Mouse (Mus musculus): ENCODE measurements around the gene Brdt. TPM values are rescaled to one million over a fixed set of nuclear protein-coding genes. Genes with fewer than 3 reads are reported as not detected.

Brdt gene
- polyA plus RNA-seq (2015; fragmentation: Nextera tagmentation; extraction: Ambion mirVana): 4.2 TPM in 2 replicates

- WGBS: 90% methylated on average over 30 of the region's 30 CpGs
- Histone ChIP-seq H3K27me3 (replicated peaks; ENCODE audit: control insufficient read depth, insufficient read depth, low read length) (no peaks in the 10 kb centered on the region), H3K9ac (ENCODE audit: low read depth, low read length) (no peak within 1 kb of the TSS), H3K27ac (ENCODE audit: low read depth, low read length) (no peak within 1 kb of the TSS), H3K4me2 (ENCODE audit: low read length) (no peak within 1 kb of the TSS), H3K36me3 (ENCODE audit: control insufficient read depth, insufficient read depth, low read length) (no peaks in the 10 kb centered on the region), H3K4me3 (ENCODE audit: low read length) (no peak within 1 kb of the TSS), H3K4me1 (ENCODE audit: control insufficient read depth, insufficient read depth, low read depth, low read length) (no peaks in the 10 kb centered on the region), H3K9me3 (ENCODE audit: control insufficient read depth, low read length) (peaks cover 4% of the 10 kb centered on the region)
- ATAC-seq: no peak
These were observed at the start of gene Brdt for GRCm38 (mm10) chr5:107330916-107331421. Gene Brdt, plus strand, starts transcription at chr5:107331159.

DNA sequence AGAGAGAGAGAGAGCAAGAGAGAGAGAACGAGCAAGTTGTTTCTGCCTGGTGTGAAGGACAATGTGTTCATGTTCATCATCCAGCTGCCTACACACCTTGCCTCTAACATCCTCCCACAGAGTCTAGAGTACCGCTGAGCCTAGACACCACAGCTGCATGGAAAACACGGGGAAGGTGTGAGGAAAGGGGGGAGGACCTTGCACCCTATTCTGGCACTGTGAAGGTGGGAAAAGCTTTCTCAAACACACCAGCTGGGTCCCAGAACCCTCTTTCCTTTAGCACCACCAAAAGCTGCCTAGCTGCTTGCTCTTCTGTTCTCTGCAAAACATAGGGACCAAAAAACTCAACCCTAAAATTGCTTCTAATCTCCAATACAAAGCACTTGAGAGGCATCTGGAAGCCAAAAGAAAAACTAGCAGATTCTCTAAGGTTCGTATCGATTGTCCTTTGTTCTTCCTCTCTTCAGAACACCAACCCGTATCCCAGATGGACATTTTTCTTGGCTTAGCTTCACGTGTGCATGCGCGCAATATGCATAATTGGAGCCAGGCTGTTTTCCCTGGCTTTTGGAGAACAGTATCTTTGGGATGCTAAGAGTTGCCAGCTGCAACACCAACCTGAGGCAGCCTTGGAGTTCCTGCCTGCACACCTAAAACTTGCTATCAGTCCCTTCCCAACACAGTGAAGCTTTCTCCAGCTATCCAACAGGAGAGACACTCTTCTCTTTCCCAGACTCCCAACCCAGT, 48.2 kb upstream of the Brdt start:
- no peak for ATAC-seq
- WGBS: 64% methylated on average over 9 of the region's 9 CpGs
- no peak overlapping the region for H3K9ac ChIP-seq (ENCODE audit: low read depth, low read length)
- H3K4me3 ChIP-seq (ENCODE audit: low read length): no peak overlapping the region
- H3K27ac ChIP-seq (ENCODE audit: low read depth, low read length): no peak overlapping the region
- peaks cover 2% of the 10 kb centered on the region for H3K27me3 ChIP-seq (replicated peaks; ENCODE audit: control insufficient read depth, insufficient read depth, low read length)
- H3K4me2 ChIP-seq (ENCODE audit: low read length): no peak overlapping the region
- H3K9me3 ChIP-seq (ENCODE audit: control insufficient read depth, low read length): peaks cover 4% of the 10 kb centered on the region; the same call in 1 of the 2 replicates
- no peaks in the 10 kb centered on the region for H3K4me1 ChIP-seq (ENCODE audit: control insufficient read depth, insufficient read depth, low read depth, low read length)
- no peaks in the 10 kb centered on the region for H3K36me3 ChIP-seq (ENCODE audit: control insufficient read depth, insufficient read depth, low read length)

DNA sequence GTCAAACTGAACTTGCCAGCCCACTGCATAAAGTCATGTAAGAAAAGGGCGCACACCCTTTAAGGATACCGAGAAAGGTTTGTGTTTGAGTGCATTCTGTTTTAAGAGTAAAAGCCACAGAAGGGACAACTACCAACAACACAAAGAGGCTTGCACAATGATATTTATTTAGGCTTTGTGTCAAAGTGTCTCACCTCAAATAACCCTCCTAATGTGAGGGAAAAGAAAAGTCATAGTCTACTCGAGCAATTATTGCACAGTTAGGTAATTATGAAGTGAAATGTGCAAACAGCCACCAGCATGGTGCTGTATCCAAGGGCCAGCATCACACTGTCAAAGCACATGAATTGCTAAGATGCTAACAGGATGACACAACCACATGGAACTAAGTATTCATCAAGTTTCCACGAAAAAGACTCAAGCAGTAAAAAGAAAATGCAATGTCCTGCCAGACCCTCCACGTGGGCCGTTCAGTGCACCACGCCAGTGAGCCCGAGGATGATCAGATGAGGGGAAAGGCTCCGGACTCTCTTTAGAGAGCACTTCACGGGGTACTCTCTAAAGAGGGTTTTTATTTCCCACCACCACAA, 46.9 kb upstream of the Brdt start:
- H3K9me3 ChIP-seq (ENCODE audit: control insufficient read depth, low read length): peaks cover 4% of the 10 kb centered on the region; the same call in 1 of the 2 replicates
- H3K36me3 ChIP-seq (ENCODE audit: control insufficient read depth, insufficient read depth, low read length): no peaks in the 10 kb centered on the region
- H3K9ac ChIP-seq (ENCODE audit: low read depth, low read length): no peak overlapping the region
- H3K27me3 ChIP-seq (replicated peaks; ENCODE audit: control insufficient read depth, insufficient read depth, low read length): peaks cover 2% of the 10 kb centered on the region
- H3K4me2 ChIP-seq (ENCODE audit: low read length): no peak overlapping the region
- 72% methylated on average over 10 of the region's 10 CpGs for WGBS
- 0 out of 2 replicates have a peak, but pooled peaks cover 3% of the 10 kb centered on the region for H3K4me1 ChIP-seq (ENCODE audit: control insufficient read depth, insufficient read depth, low read depth, low read length)
- H3K27ac ChIP-seq (ENCODE audit: low read depth, low read length): no peak overlapping the region
- H3K4me3 ChIP-seq (ENCODE audit: low read length): no peak overlapping the region
- ATAC-seq: no peak

GRCm38 (mm10) chr5:107285563-107285962, 45.4 kb upstream of the Brdt start:
- H3K27ac ChIP-seq (ENCODE audit: low read depth, low read length): no peak overlapping the region
- H3K9ac ChIP-seq (ENCODE audit: low read depth, low read length): no peak overlapping the region
- peaks cover 3% of the 10 kb centered on the region; the same call in 1 of the 2 replicates for H3K4me1 ChIP-seq (ENCODE audit: control insufficient read depth, insufficient read depth, low read depth, low read length)
- 88% methylated on average over 6 of the region's 6 CpGs for WGBS
- no peak overlapping the region for H3K4me2 ChIP-seq (ENCODE audit: low read length)
- no peaks in the 10 kb centered on the region for H3K36me3 ChIP-seq (ENCODE audit: control insufficient read depth, insufficient read depth, low read length)
- no peak overlapping the region for H3K4me3 ChIP-seq (ENCODE audit: low read length)
- no peaks in the 10 kb centered on the region for H3K9me3 ChIP-seq (ENCODE audit: control insufficient read depth, low read length)
- no peak for ATAC-seq
- H3K27me3 ChIP-seq (replicated peaks; ENCODE audit: control insufficient read depth, insufficient read depth, low read length): peaks cover 2% of the 10 kb centered on the region

- no peak for ATAC-seq
- Histone ChIP-seq H3K9me3 (ENCODE audit: control insufficient read depth, low read length) (no peaks in the 10 kb centered on the region), H3K36me3 (ENCODE audit: control insufficient read depth, insufficient read depth, low read length) (no peaks in the 10 kb centered on the region), H3K27me3 (replicated peaks; ENCODE audit: control insufficient read depth, insufficient read depth, low read length) (no peaks in the 10 kb centered on the region; the same call in 1 of the 2 replicates), H3K9ac (ENCODE audit: low read depth, low read length) (no peak overlapping the region), H3K4me3 (ENCODE audit: low read length) (no peak overlapping the region), H3K27ac (ENCODE audit: low read depth, low read length) (no peak overlapping the region), H3K4me2 (ENCODE audit: low read length) (peak overlapping the region; percentile 4; the same call in 1 of the 2 replicates), H3K4me1 (ENCODE audit: control insufficient read depth, insufficient read depth, low read depth, low read length) (peaks cover 3% of the 10 kb centered on the region; the same call in 1 of the 2 replicates)
- 25% methylated on average over 6 of the region's 6 CpGs for WGBS
These were observed 43.6 kb upstream of the Brdt start for GRCm38 (mm10) chr5:107287254-107287907.

DNA sequence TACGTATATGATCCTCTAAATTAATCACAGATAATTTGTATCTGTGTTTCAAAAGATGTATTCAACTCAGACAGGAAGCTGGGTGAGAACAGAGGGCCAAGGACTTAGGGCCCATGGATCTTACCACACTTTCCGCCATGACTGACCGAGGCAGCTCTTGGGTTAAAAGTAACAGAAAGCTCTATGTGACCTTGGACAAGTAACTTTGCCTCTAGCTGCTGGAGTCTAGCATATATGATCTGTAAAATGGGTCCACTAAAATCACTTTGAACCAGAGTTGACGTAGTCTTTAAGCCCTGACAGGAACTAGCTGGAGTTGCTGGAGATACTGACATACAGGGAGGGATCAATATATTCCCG, 43.1 kb upstream of the Brdt start:
- Histone ChIP-seq H3K9me3 (ENCODE audit: control insufficient read depth, low read length) (no peaks in the 10 kb centered on the region), H3K4me2 (ENCODE audit: low read length) (peak overlapping the region; percentile 87), H3K4me3 (ENCODE audit: low read length) (peak overlapping the region; percentile 62), H3K36me3 (ENCODE audit: control insufficient read depth, insufficient read depth, low read length) (no peaks in the 10 kb centered on the region), H3K4me1 (ENCODE audit: control insufficient read depth, insufficient read depth, low read depth, low read length) (peaks cover 3% of the 10 kb centered on the region; the same call in 1 of the 2 replicates), H3K27me3 (replicated peaks; ENCODE audit: control insufficient read depth, insufficient read depth, low read length) (no peaks in the 10 kb centered on the region; the same call in 1 of the 2 replicates), H3K9ac (ENCODE audit: low read depth, low read length) (no peak overlapping the region), H3K27ac (ENCODE audit: low read depth, low read length) (no peak overlapping the region)
- WGBS: 57% methylated on average over 5 of the region's 5 CpGs
- ATAC-seq: no peak

GRCm38 (mm10) chr5:107288427-107289233, 42.3 kb upstream of the Brdt start:
- Histone ChIP-seq H3K9me3 (ENCODE audit: control insufficient read depth, low read length) (no peaks in the 10 kb centered on the region), H3K4me3 (ENCODE audit: low read length) (peak overlapping the region; percentile 62), H3K9ac (ENCODE audit: low read depth, low read length) (peak overlapping the region; percentile 78), H3K27ac (ENCODE audit: low read depth, low read length) (peak overlapping the region; percentile 61), H3K27me3 (replicated peaks; ENCODE audit: control insufficient read depth, insufficient read depth, low read length) (no peaks in the 10 kb centered on the region; the same call in 1 of the 2 replicates), H3K4me2 (ENCODE audit: low read length) (peak overlapping the region; percentile 87), H3K36me3 (ENCODE audit: control insufficient read depth, insufficient read depth, low read length) (no peaks in the 10 kb centered on the region), H3K4me1 (ENCODE audit: control insufficient read depth, insufficient read depth, low read depth, low read length) (peaks cover 3% of the 10 kb centered on the region; the same call in 1 of the 2 replicates)
- peak; percentile 59 for ATAC-seq
- under 1% methylated on average over 58 of the region's 62 CpGs for WGBS

DNA sequence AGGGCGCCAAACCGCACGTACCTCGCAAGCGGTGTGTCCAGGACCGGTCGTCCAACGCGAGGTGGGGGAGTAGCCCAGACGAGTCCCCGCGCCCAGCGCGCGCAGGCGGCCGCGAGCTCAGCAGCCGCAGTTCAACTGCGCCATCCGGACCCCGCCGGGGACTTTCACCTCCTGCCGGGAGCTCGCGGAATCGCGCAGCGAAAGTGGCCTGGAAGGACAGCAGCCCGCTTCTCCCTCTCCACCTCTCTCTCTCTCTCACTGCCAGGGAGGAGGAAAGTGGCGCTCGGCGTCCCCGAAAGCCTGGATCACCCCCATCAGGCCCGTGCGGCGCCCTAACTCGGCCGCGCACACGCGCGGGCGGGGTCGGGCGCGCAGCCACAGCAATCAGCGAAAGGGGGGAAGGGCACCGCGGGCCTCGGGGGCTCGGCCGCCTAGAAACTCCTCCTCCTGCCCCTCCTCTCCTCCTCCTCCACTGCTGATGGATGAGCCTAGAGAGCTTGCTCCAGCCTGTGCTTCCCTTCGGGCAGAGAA, 41.7 kb upstream of the Brdt start, which contains the start of gene Tgfbr3:
Gene Tgfbr3 (minus strand): TSS at position 396 of the 531 bp plus-strand sequence.
- Histone ChIP-seq H3K4me3 (ENCODE audit: low read length) (peak within 1 kb of the TSS; percentile 62), H3K27me3 (replicated peaks; ENCODE audit: control insufficient read depth, insufficient read depth, low read length) (no peaks in the 10 kb centered on the region; the same call in 1 of the 2 replicates), H3K4me2 (ENCODE audit: low read length) (peak within 1 kb of the TSS; percentile 87), H3K36me3 (ENCODE audit: control insufficient read depth, insufficient read depth, low read length) (no peaks in the 10 kb centered on the region), H3K9me3 (ENCODE audit: control insufficient read depth, low read length) (no peaks in the 10 kb centered on the region), H3K27ac (ENCODE audit: low read depth, low read length) (peak within 1 kb of the TSS; percentile 61), H3K9ac (ENCODE audit: low read depth, low read length) (peak within 1 kb of the TSS; percentile 78), H3K4me1 (ENCODE audit: control insufficient read depth, insufficient read depth, low read depth, low read length) (peaks cover 3% of the 10 kb centered on the region; the same call in 1 of the 2 replicates)
- WGBS: 0% methylated on average over 47 of the region's 54 CpGs
- peak; percentile 96 for ATAC-seq
